Mouse (Mus musculus) T-helper 1 cell (primary cell): ENCODE measurements at regions not wholly inside any gene's neighbourhood (a gene's known extent, or its start where the extent isn't known, plus 50 kb on each side); places are given as distances from the start of the nearest gene placed in this dataset.

ENCODE experiments used
- in situ Hi-C: fragments of 300-600 bp; cut with MboI, MseI; formaldehyde crosslinking; loops from one replicate; pipeline ENCODE4 v1.15.1; 2025; ENCODE audit warnings: high pct_unique_total_duplicates

DNA sequence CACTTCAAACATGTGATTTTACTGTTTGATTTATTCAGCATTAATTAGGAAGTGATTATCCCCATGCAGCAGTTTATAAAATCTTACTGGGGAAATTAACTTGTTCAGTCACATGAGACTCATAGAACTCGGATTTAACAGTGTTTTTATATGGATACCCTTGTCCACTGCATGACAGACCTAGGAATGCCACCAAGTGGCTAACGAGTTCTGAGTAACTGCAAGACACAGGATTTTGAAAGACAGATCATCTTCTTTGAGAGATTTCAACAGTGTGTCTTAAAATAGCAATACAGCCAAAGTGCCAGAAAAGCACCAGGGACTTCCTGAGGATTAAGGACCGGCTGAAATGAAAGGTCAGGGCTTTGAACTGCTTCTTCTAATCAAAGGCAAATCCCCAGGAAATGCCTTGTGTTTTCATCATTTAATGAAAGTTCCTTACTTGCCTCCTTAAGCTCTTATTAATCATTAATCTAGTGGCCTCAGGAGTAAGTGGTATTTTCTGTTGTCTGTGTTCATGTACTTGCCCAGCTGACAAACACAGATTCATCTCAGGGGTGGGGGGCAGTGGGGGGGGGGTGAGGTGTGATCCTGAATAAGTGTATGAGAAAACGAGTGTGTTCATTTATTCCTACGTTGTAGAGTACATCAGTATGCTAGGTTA is 193.4 kb downstream of the Gm13691 start:
- in situ Hi-C loops: no loop called here

DNA sequence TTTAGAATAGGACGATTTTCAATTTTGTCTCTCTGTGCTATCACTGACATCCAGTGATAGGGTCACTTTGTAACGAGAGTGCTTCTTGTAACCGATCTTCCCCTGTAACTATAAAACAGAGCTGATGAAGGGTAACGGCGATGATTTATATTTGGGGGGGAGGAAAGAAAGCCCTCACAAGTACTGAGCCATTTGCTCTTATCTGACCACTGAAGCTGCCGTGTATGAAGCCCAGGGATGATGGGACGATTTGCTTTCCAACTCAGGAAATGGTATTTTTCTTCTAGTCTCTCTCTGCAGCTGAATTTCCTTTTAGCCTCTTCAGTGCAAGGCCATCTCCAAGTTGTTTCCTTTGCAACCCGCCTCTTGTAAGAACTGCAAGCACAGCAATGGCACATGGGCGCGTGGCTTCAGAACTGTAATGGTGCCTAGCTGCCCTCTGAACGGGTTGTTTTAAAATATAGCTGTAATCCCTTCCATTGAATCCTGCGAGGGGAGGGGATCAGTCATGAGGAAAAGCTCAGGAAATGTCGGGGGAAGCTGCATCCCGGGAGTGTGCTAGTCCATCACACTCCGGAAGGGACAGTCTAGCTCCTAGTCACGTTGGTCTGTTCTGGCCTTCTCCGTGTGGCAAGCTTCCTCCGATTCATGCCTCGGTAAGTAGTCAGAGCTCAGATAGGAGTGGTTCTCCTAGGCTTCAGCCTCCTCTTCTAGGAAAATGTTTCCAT is 194.1 kb downstream of the Gm13691 start:
- in situ Hi-C loops: no loop called here

DNA sequence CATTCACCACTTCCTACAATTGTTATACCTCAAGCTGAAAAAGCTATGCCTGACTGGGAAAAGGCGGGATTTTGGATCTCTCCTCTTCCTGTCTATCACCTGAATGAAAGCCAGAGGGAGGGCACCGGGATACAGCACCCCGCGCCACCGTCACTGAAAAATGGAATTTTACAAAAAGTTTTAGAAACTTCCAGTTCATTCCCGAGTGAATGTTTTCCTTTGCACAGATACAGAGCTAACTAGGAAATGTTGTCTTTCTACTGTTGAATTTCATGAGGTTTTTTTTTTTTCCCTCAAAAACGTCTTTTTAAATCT is 194.6 kb downstream of the Gm13691 start:
- in situ Hi-C loops: no loop called here

DNA sequence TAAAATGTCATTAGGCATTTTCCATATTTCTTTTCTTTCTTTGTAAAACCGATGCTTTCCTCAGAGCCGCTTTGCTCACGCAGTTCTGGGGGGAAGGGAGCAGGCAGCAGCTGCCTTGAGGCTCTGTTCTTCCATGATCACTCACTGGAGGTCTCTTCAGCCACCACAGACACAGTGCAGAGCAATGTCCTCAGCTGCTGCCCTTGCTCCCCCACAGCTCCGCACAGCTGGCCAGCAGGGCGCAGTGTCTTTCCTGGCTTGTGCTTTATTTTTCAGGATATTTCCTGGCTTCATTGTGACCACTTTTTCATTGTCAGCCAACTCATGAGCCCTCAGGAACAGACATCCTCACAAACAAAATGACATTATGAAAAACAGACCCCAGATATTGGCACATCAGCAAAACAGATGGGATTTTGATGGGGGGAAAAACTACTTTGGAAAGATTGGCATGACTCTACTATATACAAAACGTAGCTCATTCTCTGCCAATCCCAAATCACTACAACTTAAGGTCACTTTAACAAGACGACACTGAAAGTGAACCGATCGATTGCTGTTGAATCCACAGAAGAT is 195.9 kb downstream of the Gm13691 start:
- in situ Hi-C loops: no loop called here

DNA sequence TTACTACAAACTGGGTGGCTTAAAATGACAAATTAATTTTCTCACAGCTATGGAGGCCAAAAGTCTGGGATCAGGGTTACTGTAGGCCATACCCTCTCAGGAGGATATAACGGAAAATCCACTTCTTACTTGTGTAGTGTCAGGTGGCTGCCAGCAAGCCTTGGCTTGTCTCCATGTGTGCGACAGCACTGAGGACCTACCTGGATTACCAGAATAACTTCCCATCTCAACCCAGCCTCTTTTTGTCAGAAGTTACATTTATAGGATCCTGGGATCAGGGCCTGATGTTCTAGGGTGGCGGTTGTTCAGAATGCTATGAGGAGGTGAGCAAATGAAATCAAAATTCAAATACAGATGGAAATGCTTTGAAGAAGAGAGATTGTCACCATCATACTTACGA is 197.1 kb downstream of the Gm13691 start:
- in situ Hi-C loops: no loop called here

DNA sequence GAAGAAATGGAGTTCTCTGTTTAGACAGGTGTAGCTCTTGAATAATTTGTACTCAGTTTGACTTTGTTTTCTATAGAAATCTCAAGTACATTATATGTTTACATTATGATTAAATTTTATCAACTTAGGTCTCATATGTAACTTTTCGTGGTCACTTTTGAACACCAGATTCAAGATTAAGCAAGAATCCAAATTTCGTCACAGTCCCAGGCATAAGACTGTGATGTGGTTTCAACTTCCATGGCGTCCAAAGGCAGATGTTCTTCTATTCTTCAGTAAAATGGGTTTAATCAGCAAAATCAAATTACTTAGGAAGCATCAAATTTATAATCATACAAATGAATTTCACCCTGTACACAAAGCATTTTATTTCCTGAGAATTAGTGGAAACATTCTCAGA is 198.9 kb downstream of the Gm13691 start:
- in situ Hi-C loops: no loop called here

DNA sequence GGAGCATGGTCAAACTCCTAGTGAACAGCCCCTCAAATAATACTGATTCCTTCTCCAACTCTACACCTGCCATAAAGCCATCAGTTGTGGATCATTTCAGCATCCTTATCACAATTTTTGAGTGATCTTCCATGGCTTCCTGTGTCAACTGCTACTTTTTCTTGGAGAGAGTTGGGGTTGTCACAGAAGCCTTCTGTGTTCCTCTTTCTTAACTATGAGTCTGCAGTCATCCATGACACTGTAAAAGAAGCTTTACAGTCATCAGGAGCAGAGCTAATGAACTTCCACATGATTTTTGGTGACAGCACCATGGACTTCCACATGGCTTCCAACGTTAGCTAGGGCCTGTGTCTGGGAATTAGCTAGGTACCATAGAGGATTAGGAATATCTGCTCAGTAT is 208.1 kb downstream of the Calcrl start:
- in situ Hi-C loops: no loop called here

DNA sequence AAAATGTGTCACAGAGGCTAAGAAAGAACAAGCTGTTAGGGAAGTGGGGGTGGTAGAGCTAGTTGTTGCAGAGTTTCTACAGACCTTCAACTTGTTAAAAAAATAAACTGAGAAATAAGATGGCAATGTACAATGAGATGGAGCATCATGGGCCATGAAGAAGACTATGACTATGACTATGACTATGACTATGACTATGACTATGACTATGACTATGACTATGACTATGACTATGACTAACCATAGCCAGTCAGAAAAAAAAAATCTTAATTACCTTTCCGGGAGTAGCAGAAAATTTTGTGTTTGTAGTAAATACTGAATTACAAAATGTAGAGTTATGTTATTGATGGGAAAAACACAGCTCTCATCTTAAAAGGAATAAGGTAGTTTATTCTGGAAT is 203.2 kb downstream of the Calcrl start:
- in situ Hi-C loops: no loop called here

DNA sequence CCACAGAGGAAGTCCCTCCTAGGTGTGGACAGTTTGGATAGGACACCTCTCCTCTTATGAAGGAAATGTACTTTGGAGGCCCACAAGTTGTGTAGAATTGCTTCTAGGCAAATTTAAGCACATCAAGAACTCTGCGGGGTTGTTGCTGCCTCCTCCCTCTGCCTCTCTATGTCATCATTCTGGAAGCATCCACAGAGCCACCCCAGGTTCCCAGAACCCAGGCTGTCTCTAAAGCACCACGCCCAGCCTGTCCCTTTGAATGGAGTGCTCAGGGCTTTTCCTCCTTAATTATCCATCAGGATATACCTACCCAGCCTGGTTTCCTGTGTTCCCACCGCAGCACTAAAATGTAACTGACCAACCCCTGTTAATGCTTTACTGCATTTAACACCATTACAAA is 195.4 kb downstream of the Calcrl start:
- in situ Hi-C loops: no loop called here

DNA sequence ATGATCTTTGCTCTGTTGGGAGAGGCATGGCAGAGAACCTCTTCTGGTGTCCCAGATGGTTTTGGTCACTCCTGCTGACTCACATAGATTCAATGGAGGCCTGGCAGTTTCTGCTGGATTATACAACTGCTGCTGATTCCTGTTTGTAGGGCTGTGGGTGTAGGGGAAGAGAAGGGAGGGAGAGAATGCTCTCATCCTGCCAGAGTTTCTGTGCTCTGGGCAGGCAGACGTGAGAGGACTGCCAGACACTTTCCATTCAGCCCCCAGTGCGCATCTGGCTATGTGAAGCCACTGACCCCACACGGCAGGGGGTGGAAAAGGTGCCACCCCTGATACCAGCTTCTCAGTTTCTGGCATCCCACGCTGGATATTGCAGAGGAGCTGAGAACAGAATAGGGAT is 189.6 kb downstream of the Calcrl start:
- in situ Hi-C loops: no loop called here

DNA sequence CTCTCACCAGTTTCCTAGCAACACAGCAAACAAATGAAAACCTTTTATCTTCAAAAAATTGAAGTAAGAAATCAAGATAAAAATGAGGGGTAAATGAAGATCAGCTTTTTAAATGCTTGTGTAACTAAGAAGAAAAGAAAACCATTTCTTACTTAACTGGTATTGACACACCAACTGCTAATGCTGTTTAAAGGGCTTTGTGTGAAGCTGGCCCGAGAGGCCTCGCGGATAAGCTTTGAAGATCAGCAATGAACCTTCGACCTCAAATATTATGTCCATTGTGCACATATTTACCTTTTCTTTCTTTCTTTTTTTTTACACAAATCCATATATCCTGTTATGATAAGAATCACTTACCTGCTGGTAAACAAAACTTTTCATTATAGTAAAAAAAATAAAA is 184.0 kb downstream of the Calcrl start:
- in situ Hi-C loops: no loop called here

DNA sequence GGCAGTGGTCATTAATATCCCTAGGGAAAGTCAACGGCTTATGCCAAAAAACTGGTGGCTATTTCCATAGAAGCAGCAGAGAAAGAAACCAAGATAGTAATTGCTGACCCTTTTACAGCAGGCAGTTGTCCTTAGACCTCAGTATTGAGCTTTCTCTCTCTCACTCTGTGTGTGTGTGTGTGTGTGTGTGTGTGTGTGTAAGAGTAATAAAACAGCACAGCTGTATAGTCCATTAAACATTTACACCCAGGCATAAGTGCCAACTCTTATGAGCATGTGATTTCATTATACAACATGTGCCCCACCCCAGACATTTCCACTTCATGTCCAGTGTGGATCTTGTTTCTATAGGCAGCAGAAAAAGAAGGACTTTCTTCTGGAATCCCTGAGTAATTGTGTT is 183.2 kb downstream of the Calcrl start:
- in situ Hi-C loops: no loop called here

DNA sequence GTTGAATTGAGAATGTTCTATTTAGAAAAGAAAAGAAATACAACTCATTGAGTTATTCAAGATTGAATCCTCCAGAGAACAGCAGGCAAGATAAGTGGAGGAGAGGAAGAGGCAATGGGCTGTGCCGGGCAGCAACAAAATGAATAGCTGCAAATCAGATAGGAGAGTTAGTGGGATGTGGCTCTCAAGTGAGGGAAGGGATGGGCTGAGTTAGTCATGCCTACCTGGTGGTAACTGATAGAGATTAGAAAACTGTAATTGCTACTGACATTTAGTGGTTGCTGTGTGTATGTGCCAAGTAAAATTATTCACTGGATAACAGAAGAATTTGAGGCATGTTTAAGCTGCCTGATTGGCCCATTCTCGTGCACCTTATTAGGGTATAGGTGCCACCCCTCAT is 179.3 kb downstream of the Calcrl start:
- in situ Hi-C loops: no loop called here

DNA sequence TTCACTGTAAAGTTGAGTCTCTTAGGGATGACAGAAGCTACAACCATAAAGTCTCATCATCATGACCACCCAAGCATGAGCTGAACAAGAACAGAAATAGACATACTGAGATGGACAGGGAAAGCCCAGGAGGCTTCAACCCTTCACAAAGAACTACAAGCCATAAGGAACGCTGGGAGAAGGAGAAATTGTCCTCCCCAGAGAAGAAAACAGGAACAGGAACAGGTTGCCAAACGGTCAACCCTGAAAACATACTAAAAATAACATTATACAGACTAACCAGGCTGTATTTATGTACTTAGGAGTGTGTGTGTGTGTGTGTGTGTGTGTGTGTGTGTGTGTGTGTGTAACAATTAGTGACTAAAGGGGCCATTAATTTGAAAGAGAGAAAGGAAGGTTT is 178.6 kb downstream of the Calcrl start:
- in situ Hi-C loops: no loop called here

DNA sequence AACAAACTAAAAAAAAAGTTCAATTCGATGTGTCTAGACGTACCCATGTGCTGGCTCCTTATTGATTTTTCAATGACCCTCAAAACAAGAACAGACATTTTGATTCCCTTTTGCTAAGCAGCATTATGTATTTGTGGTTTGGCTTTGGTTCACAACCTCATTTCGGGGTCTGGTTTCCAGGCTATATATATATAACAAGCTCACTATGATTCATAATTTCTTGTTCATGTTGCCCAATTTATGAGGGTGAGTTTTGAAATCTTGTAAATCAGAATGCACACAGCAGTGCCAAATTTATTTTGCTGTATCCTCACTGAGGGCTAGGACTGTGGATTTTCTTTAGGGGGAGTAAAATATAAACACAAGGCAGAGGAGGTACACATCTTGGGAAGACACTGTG is 177.0 kb downstream of the Calcrl start:
- in situ Hi-C loops: no loop called here

DNA sequence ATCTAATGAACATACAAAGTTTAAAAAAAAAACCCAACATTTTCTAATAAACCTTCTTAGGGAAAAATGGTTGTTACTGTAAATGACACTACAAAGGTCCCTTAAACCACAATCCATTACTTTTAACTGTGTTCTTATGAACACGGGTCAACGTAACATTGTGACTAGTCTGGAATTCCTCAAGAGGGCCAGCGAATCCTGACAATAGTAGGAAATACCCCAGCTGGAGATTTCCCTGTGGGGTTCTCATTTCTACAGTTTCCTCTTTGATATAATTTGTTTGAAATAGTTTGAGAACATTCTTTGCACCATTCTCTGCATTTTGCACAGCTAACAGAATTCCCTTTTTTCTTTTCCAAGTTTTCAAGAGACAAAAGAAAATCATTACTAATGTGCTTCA is 175.3 kb downstream of the Calcrl start:
- in situ Hi-C loops: no loop called here

DNA sequence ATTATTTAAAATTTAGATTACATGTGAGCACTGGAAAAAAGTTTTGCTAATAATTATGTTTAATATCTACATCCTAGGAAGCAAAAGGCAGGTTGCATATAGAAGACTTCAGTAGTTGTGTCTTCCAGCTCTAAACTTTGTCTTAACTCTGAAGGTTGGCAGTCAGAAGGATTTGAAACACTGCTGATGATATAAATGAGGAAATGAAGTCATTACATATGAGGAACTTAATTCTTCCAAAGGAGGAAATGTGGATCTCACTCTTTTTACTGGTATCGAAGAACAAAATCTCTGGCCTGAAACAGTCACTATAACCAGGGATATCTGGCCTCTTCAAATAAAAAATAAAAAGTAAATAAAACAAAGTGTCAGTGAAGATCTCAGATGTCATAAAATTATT is 173.1 kb downstream of the Calcrl start:
- in situ Hi-C loops: no loop called here

DNA sequence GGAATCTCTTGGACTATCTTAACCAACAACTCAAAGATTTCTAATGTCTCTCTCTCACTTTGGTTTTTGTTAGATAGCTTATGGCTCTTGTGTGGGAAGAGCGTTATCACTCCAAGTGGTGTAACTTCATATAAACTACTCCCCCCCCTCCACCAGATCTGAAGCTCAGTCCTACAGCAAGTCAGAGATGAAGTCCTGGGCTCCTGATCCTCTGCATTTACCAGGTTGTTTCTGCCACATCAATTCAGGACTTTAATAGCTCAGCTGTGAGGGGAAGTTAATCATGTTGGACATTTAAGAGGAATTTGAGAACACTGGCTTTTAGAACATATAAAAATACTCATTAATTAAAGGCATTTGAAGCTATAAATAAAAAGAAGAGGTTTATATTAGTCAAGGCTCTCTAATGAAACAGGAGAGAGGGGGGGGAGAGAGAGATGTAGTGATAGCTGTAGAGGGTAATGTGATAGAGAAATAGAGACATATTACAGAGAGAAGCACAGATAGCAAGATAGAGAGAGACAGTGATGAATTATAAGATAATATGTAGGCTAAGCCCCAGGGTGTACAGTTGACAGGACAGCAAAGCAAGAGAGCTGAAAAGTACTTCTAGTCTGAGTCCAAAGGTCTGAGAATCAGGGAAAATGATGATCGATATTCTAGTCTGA is 166.7 kb downstream of the Calcrl start:
- in situ Hi-C loops: no loop called here

DNA sequence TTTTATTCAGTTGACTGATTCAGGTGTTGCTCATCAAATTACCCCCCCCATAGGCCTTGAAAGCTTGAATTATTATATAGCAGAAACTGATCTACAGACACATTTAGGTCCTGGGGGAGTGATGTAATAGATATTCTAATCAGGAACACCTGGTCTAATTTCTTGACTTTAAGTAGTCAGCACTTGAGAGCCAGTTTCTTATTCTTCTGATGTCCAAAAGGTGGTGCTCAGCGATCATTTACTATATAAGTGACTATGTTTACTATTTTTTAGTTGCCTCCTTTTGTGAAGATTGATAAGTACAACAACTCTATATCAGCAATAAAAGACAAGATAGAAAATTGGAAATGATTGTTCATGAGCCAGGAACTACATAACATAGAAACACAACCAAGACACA is 166.0 kb downstream of the Calcrl start:
- in situ Hi-C loops: no loop called here

DNA sequence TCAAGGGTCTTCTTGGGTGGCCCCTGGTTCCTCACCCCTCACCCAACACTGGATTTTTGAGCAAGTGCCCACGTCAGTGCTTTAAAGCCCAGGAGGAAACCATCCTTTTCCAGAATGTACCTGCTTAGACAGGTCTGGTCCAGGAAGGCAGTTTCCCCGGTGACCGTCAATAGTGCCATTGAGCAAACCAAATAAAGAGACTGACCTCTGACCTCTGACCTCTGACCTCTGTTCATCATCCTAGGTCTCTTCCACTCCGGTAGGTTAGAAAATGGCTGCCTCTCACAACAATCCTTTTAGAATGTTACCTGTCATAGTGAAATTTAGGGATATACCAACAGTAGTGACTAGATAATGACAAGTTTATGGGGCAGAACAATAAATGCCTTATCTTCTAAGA is 164.5 kb downstream of the Calcrl start:
- in situ Hi-C loops: loop anchor here (10.0 kb wide), 1 partner anchor 776 kb away; no protein-coding TSS in a partner anchor

DNA sequence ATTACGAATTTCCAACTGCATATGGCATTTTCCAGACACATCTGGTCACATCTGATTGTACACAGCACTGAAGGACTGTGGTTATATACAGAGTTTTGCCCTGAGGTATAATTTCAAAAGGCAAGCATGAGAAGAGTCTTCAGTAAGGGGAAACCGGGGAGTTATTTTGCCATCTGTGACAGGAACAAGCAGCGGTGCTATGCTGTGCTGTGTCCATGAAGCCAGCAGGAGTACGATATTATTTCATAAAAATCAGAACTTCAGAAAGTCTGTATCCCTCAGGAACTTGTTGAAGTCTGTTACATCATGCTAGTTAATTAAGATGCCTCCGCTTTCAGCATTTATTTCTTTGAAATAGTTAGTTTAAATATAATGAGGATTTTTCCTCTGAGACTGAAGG is 163.7 kb downstream of the Calcrl start:
- in situ Hi-C loops: loop anchor here (10.0 kb wide), 1 partner anchor 777 kb away; no protein-coding TSS in a partner anchor

DNA sequence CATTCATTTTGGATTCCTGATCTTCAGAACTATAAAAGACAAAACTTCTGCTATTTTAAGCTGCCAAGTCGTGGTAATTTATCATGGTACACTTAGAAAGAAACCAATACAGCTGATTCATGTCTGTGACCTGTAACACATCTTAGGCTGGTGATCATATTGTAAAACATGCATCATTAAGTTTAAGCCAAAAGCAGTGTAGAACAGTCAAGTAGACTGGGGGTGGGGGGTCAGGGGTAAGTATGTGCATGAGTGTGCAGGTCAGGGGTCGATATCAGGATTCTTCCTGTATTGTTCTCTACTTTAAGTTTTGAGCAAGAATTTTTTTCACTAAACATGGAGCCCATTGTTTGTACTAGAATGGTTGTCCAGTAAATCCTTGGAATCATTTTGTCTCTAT is 160.7 kb downstream of the Calcrl start:
- in situ Hi-C loops: loop anchor here (10.0 kb wide), 1 partner anchor 780 kb away; no protein-coding TSS in a partner anchor

DNA sequence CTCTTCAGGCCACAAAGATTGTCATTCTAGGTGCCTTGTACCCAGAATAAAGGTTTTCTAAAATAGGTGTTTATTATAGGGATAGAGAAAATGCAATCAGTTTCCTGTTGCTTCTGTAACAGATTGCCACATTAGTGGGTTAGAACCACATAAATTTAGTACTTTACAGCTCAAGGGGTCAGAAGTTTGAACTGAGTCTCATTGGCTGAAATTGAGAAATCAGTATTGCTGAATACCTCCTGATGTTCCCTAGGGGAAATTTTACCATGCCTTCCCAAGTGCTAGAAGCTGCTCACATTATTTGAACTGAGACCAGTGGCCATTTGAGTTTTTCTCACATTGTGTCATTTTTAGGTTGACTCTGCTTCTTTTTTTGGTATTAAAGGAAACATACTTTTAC is 160.2 kb downstream of the Calcrl start:
- in situ Hi-C loops: loop anchor here (10.0 kb wide), 1 partner anchor 780 kb away; no protein-coding TSS in a partner anchor
